Mouse (Mus musculus) E14TG2a.4 (cell line): ENCODE measurements around the gene Slc38a7.
"Not testable (repeated sequence)": the region's sequence is repeated elsewhere in the genome, so short reads cannot be mapped to it uniquely, and the experiment has no call there.

Experiments
- H3K27me3 ChIP-seq: 2 replicates; pipeline ENCODE4 v1.6.1; 2014; ENCODE audit warnings: low read length, control low read depth; ENCODE audit not compliant: insufficient read depth
- H3K36me3 ChIP-seq: 2 replicates; pipeline ENCODE4 v1.6.1; 2014; ENCODE audit warnings: low read length, control low read depth; ENCODE audit not compliant: insufficient read depth
- H3K4me1 ChIP-seq: replicated peaks from 2 replicates; pipeline ENCODE4 v1.6.1; 2014; ENCODE audit warnings: low read depth, low read length, control low read depth
- H3K4me3 ChIP-seq: replicated peaks from 2 replicates; pipeline ENCODE4 v1.5.1; 2014; ENCODE audit warnings: mild to moderate bottlenecking, low read length
- H3K9me3 ChIP-seq: 2 replicates; pipeline ENCODE4 v1.6.1; 2014; ENCODE audit warnings: low read length, control low read depth
- CTCF ChIP-seq: conservative IDR thresholded peaks from 2 replicates; pipeline ENCODE4 v1.5.1; 2014; ENCODE audit warnings: low read length
- NANOG ChIP-seq: IDR thresholded peaks from 2 replicates; pipeline ENCODE4 v1.6.1; 2014; ENCODE audit warnings: borderline replicate concordance, low read length, mixed read lengths
- POU5F1 ChIP-seq: IDR thresholded peaks from 2 replicates; pipeline ENCODE4 v1.6.1; 2014; ENCODE audit warnings: low read length, borderline replicate concordance

Gene Slc38a7

GRCm38 (mm10) chr8:95805482-95805881, 47.9 kb downstream of the Slc38a7 start:
- no peak for TF ChIP-seq CTCF
- TF ChIP-seq POU5F1: no peak
- no peak for TF ChIP-seq NANOG
- peak overlapping the region; percentile 97 for H3K4me3 ChIP-seq
- H3K9me3 ChIP-seq: no peaks in the 10 kb centered on the region
- H3K36me3 ChIP-seq: peaks cover 54% of the 10 kb centered on the region
- H3K27me3 ChIP-seq: no peaks in the 10 kb centered on the region
- peaks cover 74% of the 10 kb centered on the region for H3K4me1 ChIP-seq

DNA sequence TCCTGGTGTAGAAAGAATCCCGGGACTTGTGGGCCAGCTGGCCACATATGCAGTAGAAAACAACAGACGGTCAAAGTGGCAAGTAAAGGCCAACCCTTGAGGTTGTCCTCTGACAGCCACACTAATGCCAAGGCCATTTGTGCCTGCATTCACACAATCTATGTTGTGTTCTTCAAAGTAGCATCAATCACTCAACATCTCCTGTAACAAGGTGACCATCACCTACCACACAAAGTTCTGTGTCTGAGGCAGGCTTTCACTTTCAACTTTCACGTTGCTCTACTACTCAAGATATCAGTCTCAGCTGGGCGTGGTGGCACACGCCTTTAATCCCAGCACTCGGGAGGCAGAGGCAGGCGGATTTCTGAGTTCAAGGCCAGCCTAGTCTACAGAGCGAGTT, 51.1 kb downstream of the Slc38a7 start:
- Histone ChIP-seq H3K36me3 (peaks cover 85% of the 10 kb centered on the region), H3K4me3 (peak overlapping the region; percentile 21), H3K27me3 (no peaks in the 10 kb centered on the region), H3K4me1 (peaks cover 87% of the 10 kb centered on the region), H3K9me3 (no peaks in the 10 kb centered on the region)
- TF ChIP-seq POU5F1: no peak
- TF ChIP-seq NANOG: no peak
- no peak for TF ChIP-seq CTCF

DNA sequence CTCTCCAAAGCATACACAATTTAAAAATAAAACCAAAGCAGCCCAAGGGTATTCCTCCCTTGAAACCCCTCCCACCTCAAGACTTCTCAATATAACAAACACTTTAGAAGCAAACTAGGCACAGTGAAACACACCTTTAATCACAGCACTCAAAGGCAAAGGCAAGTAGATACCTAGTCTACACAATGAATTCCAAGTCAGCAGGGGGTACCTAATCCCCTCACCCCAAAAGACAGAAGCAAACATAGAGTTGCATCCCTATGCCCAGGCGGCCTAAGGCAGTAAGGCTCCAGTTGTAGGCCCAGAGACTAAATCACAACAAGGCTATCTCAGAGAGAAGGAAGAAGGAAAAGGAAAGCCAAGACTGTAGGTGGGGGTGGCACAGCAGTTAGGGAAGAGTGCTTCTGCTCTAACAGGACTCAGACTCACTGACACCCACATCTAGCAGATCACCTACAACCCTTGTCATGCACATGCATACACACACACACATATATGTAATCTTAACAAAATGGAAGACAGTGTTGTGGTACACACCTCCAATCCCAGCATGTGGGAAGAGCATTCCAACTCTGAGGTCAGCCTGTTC, 51.8 kb downstream of the Slc38a7 start:
- H3K27me3 ChIP-seq: no peaks in the 10 kb centered on the region
- H3K4me1 ChIP-seq: peaks cover 88% of the 10 kb centered on the region
- no peak for TF ChIP-seq NANOG
- TF ChIP-seq POU5F1: no peak
- no peak for TF ChIP-seq CTCF
- H3K36me3 ChIP-seq: peaks cover 90% of the 10 kb centered on the region
- H3K9me3 ChIP-seq: no peaks in the 10 kb centered on the region
- peak overlapping the region; percentile 21 for H3K4me3 ChIP-seq

- TF ChIP-seq NANOG: no peak
- TF ChIP-seq CTCF: no peak
- no peak for TF ChIP-seq POU5F1
Observed at GRCm38 (mm10) chr8:95800353-95800752, 53.0 kb downstream of the Slc38a7 start.

GRCm38 (mm10) chr8:95799891-95800290, 53.4 kb downstream of the Slc38a7 start:
- peaks cover 86% of the 10 kb centered on the region for H3K4me1 ChIP-seq
- H3K27me3 ChIP-seq: no peaks in the 10 kb centered on the region
- H3K4me3 ChIP-seq: peak overlapping the region; percentile 32; the same call in 1 of the 2 replicates
- peaks cover 88% of the 10 kb centered on the region for H3K36me3 ChIP-seq
- H3K9me3 ChIP-seq: no peaks in the 10 kb centered on the region
- TF ChIP-seq POU5F1 (no peak), CTCF (no peak)

More at GRCm38 (mm10) chr8:95800353-95800752, 53.0 kb downstream of the Slc38a7 start:
- Histone ChIP-seq H3K9me3 (no peaks in the 10 kb centered on the region), H3K4me3 (peak overlapping the region; percentile 32; the same call in 1 of the 2 replicates), H3K4me1 (peaks cover 90% of the 10 kb centered on the region), H3K27me3 (no peaks in the 10 kb centered on the region), H3K36me3 (peaks cover 91% of the 10 kb centered on the region)

DNA sequence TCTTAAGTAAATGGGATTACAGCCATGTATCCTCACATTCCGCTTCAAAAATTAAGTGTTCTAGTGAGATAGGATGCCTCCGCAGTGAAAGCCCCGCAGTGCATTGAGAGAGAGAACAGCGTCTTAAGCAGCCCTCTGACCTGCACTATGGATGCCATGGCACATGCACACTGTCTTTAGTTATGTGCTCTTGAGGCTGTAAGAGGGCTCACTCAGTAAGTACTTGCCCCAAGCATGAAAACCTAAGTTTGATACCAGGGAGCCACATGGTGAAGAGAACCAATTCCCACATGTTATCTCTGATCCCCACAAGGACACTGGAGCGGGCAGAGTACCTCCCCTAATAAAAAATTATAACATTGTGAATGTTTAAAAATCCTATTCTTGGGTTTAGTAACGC, 54.2 kb downstream of the Slc38a7 start:
- H3K4me1 ChIP-seq: peaks cover 81% of the 10 kb centered on the region
- 0 out of 2 replicates have a peak overlapping the region, but pooled peaks have one; percentile 32 for H3K4me3 ChIP-seq
- H3K9me3 ChIP-seq: no peaks in the 10 kb centered on the region
- TF ChIP-seq NANOG (no peak), POU5F1 (no peak), CTCF (no peak)
- no peaks in the 10 kb centered on the region for H3K27me3 ChIP-seq
- peaks cover 84% of the 10 kb centered on the region for H3K36me3 ChIP-seq

GRCm38 (mm10) chr8:95795333-95796061, 57.8 kb downstream of the Slc38a7 start:
- not testable (repeated sequence) for H3K27me3 ChIP-seq, H3K9me3 ChIP-seq, H3K4me3 ChIP-seq
- H3K36me3 ChIP-seq: peaks cover 82% of the 10 kb centered on the region
- TF ChIP-seq CTCF: 0 out of 2 replicates have a peak, but pooled peaks have one; percentile 7
- peaks cover 64% of the 10 kb centered on the region for H3K4me1 ChIP-seq
